Mouse (Mus musculus) hindbrain, embryonic 10.5 days (tissue): ENCODE results near the gene Igfbp1. TPM values are rescaled to one million over a fixed set of nuclear protein-coding genes. Genes with fewer than 3 reads are reported as not detected.
A peak's percentile ranks its signal among the peaks of the same experiment; 100 is the strongest.
"Not testable (repeated sequence)": the region's sequence is repeated elsewhere in the genome, so short reads cannot be mapped to it uniquely, and the experiment has no call there.

ENCODE experiments used
- DNase-seq: peaks from one replicate; pipeline ENCODE4 v3.0.0-alpha.2; 2017; ENCODE audit warnings: low spot score
- H3K27ac ChIP-seq: fragments of 300-500 bp; sonication (generic); 2 replicates; pipeline ENCODE4 v1.5.1; 2016; ENCODE audit warnings: mild to moderate bottlenecking, moderate library complexity
- H3K27me3 ChIP-seq: fragments of 300-500 bp; sonication (generic); 2 replicates; pipeline ENCODE4 v1.6.1; 2016; ENCODE audit warnings: mild to moderate bottlenecking; ENCODE audit not compliant: poor library complexity, insufficient read depth, severe bottlenecking
- H3K36me3 ChIP-seq: fragments of 300-500 bp; sonication (generic); 2 replicates; pipeline ENCODE4 v1.6.1; 2016; ENCODE audit warnings: mild to moderate bottlenecking, moderate library complexity
- H3K4me1 ChIP-seq: fragments of 300-500 bp; sonication (generic); replicated peaks from 2 replicates; pipeline ENCODE4 v1.6.1; 2016; ENCODE audit warnings: mild to moderate bottlenecking
- H3K4me3 ChIP-seq: fragments of 300-500 bp; sonication (generic); 2 replicates; pipeline ENCODE4 v1.5.1; 2016; ENCODE audit warnings: mild to moderate bottlenecking, moderate library complexity
- H3K9me3 ChIP-seq: fragments of 300-500 bp; sonication (generic); 2 replicates; pipeline ENCODE4 v1.6.1; 2016; ENCODE audit warnings: mild to moderate bottlenecking, moderate library complexity
- WGBS: fragments of 180-500 bp; shearing (Covaris S2); methylation state at CpG from one replicate; pipeline ENCODE4 v1.1.7; 2016; 5-methylcytosine and 5-hydroxymethylcytosine counted together
- polyA plus RNA-seq: library from polyadenylated mRNA; unstranded; fragments of >200 nt; fragmentation: Nextera tagmentation; extraction: Ambion mirVana; gene quantifications from 2 replicates; pipeline ENCODE4 v1.2.1, GENCODE M21; 2016

Gene Igfbp1
- polyA plus RNA-seq, 1 experiment from 2014 or later = 0.16 TPM

DNA sequence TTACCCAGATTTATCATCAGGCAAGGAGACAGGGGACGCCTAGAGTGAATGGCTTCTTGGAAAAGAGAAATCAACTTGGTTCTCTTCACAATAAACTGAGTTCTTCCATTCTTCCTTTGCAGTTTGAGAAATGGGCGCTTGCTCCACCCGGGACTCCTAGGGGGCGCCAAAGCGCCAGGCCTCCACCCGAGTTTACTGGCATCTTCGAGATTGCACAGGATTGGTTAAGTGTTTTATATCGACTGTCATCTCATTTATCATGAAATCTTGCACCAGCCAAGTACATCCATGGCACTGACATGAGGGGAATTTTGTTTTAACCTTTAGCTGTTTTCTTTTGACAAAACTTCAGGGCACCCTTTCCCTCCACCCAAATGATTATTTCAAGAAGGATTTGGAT is 18.1 kb downstream of the Igfbp1 start:
- H3K9me3 ChIP-seq = no peaks in the 10 kb centered on the region
- no peak overlapping the region for H3K4me3 ChIP-seq
- H3K27me3 ChIP-seq = peaks cover 43% of the 10 kb centered on the region
- WGBS = 14% methylated on average over 8 of the region's 8 CpGs
- peaks cover 33% of the 10 kb centered on the region for H3K4me1 ChIP-seq
- H3K27ac ChIP-seq = no peak overlapping the region
- H3K36me3 ChIP-seq = no peaks in the 10 kb centered on the region
- DNase-seq = peak; percentile 63

DNA sequence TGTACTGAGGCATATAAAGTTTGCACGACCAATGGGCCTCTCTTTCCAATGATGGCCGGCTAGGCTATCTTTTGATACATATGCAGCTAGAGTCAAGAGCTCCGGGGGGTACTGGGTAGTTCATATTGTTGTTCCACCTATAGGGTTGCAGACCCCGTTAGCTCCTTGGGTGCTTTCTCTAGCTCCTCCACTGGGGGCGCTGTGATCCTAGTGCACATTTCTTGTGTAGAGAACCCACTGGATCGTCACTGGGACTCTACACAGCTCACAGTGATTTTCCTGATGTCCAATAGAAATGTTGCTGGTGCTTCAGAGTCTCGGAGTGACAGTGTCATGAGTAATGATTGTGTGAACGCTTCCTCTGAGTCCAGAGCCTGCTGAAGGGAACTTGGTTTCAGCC is 24.2 kb downstream of the Igfbp1 start:
- H3K4me3 ChIP-seq, H3K27me3 ChIP-seq, H3K27ac ChIP-seq, H3K4me1 ChIP-seq, H3K9me3 ChIP-seq, H3K36me3 ChIP-seq, DNase-seq: not testable (repeated sequence)
- WGBS = 77% methylated on average over 8 of the region's 8 CpGs

DNA sequence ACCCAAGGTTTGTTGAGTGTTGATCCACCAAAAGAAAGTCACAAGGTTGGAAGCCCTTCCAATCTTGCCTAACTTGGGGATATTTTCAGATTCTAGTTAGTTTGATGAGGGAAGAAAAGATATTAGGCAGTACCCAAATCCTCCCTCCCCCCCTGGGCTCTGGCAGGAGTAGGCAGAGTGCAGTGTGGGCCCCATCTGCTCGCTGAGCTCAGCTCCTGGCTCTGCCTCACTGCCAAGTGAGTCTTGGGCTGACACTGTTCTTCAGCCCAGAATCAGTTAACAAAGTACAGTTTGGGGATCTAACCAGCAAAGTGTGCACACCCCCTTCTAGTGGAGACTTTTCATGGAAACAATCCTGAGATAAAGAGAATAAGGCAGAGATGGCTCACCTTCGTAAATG is 28.6 kb downstream of the Igfbp1 start:
- 79% methylated on average over 2 of the region's 2 CpGs for WGBS

DNA sequence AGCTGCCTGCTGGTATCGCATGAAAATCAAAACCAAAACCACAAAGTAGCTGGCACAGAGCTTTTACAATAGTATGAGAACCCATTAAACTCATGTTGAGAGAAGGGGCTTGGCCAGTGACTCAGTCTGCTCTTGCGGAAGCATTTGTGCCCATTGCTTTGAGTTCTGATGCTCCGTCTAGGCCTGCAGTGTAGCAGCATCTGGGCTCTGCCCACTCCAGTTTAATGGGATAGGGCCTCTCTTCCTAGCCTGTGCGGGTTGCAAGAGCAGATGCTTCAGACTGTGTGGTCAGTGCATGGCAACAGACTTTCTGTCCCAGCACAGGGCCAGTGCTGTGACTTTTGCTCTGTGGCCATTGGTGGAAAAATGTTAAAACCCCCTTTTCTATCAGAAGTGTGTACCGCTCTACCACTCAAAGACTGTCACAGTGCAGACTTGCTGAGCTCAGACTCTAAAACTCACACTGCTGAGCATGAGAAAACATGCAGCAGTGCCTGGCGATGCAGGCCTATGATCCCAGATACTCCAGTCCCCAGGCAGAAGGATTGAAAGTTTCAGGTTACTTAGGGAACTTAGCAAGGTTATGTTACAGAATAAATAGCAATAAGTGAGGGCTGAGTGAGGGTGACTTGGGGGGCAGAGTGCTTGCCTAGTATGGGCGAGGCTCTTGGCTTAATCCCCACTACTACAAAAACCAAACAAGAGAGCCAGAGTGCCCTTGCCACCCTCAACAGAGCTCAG is 29.4 kb downstream of the Igfbp1 start:
- no peak for DNase-seq
- Histone ChIP-seq H3K36me3 (no peaks in the 10 kb centered on the region), H3K4me3 (no peak overlapping the region), H3K4me1 (no peaks in the 10 kb centered on the region), H3K27ac (no peak overlapping the region), H3K27me3 (no peaks in the 10 kb centered on the region), H3K9me3 (no peaks in the 10 kb centered on the region)
- 80% methylated on average over 7 of the region's 7 CpGs for WGBS

More for the DNA sequence above, 28.6 kb downstream of the Igfbp1 start:
- H3K36me3 ChIP-seq = no peaks in the 10 kb centered on the region
- no peak for DNase-seq
- H3K27ac ChIP-seq = no peak overlapping the region
- H3K9me3 ChIP-seq = no peaks in the 10 kb centered on the region
- no peaks in the 10 kb centered on the region for H3K4me1 ChIP-seq
- no peak overlapping the region for H3K4me3 ChIP-seq
- no peaks in the 10 kb centered on the region for H3K27me3 ChIP-seq

DNA sequence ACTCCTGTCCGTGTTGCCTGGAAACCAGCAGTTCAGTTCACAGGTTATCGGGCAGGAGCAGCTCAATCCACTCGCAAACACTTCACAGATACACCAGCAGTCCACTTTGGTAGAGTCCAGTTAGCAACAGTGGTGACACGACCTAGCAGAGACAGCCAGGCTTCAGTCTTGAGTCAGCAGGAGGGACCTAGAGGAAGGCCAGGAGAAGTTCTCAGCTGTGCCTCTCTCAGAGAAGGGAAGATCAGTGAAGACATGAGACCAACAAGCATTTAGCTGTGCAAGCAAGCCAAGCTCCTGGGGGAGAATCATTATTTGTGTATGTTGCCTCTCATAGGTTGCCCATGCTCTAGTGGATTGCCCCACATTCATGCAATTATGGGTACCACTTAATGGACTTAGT is 30.5 kb downstream of the Igfbp1 start:
- H3K36me3 ChIP-seq = no peaks in the 10 kb centered on the region
- H3K9me3 ChIP-seq = no peaks in the 10 kb centered on the region
- no peaks in the 10 kb centered on the region for H3K27me3 ChIP-seq
- DNase-seq = no peak
- H3K4me3 ChIP-seq = no peak overlapping the region
- no peaks in the 10 kb centered on the region for H3K4me1 ChIP-seq
- no peak overlapping the region for H3K27ac ChIP-seq
- 75% methylated on average over 4 of the region's 4 CpGs for WGBS

DNA sequence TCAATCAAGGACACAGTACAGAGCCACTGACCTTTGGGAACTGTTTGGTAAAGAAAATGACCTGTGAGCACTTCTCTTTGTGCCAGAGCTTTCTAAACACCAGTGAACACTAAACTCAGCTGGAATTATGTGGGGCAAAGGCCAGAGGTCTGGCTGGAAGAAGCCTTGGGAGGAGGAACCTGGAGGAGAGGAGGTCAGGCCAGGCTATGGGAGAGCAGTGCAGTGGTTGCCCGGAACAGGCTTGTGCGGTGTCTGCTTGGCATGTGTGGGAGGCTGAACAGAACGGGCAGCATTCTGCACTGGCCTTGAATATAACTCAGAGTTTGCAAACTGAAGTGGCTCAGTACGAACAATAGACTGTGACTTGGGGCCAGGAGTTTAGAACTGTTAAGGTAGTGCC is 32.4 kb downstream of the Igfbp1 start:
- no peaks in the 10 kb centered on the region for H3K9me3 ChIP-seq
- no peak overlapping the region for H3K27ac ChIP-seq
- no peak overlapping the region for H3K4me3 ChIP-seq
- H3K4me1 ChIP-seq = peaks cover 3% of the 10 kb centered on the region; the same call in 1 of the 2 replicates
- no peak for DNase-seq
- no peaks in the 10 kb centered on the region for H3K27me3 ChIP-seq
- no peaks in the 10 kb centered on the region for H3K36me3 ChIP-seq
- WGBS = 85% methylated on average over 4 of the region's 4 CpGs

DNA sequence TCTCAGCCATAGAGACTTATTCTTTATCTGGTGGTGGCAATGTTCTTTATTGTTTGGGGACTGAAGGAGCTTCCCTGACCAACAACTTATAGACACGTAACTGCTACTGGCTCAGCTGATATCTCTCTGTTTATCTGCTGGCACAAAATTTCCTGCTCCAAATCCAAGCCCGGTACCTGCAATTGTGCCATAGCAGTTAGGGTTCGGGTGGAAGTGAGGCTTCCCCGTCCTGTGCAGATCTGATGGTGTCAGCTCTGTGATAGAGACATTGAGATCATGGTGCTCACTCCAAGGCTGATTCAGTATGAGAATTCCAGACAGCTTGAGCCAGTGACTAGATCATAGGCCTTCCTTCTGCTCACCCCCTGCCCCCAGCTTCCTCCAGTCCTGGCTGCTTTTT is 34.4 kb downstream of the Igfbp1 start:
- 91% methylated on average over 4 of the region's 4 CpGs for WGBS
- no peak overlapping the region for H3K4me3 ChIP-seq
- DNase-seq = no peak
- H3K27ac ChIP-seq = no peak overlapping the region
- H3K9me3 ChIP-seq = no peaks in the 10 kb centered on the region
- no peaks in the 10 kb centered on the region for H3K36me3 ChIP-seq
- no peaks in the 10 kb centered on the region for H3K27me3 ChIP-seq
- peaks cover 8% of the 10 kb centered on the region; the same call in 1 of the 2 replicates for H3K4me1 ChIP-seq

DNA sequence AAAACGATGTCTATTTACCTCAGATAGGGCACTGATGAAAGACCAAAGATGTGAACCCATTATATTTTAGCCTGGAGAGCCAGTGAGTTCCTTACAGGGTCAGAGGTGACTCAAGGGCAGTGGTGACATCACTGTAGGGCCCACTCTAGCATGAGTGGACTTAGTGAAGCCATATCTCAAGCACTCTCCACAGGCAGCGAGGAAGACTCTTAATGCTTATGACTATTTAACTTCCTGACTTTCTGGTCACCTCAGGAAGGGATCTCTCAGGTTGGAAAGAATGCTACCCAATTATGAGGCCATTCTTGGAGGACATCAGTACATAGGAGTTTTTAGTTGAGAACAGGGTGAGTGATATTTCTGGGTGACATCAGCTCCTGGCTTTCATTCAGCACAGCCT is 35.8 kb downstream of the Igfbp1 start:
- peaks cover 8% of the 10 kb centered on the region; the same call in 1 of the 2 replicates for H3K4me1 ChIP-seq
- WGBS = 81% methylated on average over 2 of the region's 2 CpGs
- H3K27ac ChIP-seq = no peak overlapping the region
- H3K9me3 ChIP-seq = no peaks in the 10 kb centered on the region
- DNase-seq = no peak
- H3K27me3 ChIP-seq = no peaks in the 10 kb centered on the region
- H3K36me3 ChIP-seq = no peaks in the 10 kb centered on the region
- H3K4me3 ChIP-seq = no peak overlapping the region

DNA sequence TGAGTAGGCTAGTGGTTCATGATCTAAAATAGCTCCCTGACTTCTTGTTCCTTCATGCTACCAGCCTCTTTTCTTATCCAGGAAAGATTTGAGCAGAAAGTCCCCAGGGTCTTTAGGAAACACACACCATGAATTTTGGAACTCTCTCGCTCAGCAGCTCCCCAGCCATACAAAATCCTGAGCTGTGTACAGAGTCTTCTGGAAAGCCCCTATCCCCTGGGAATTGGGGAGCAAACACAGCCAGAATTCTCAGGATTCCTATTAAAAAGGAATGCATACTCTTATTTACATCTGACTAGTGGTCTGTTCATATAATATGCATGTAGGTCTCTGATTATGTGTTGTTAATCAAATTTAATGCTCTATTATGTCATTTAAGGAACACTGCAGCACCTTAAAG is 36.9 kb downstream of the Igfbp1 start:
- Histone ChIP-seq H3K9me3 (no peaks in the 10 kb centered on the region), H3K4me1 (peaks cover 16% of the 10 kb centered on the region; the same call in 1 of the 2 replicates), H3K4me3 (no peak overlapping the region), H3K27me3 (no peaks in the 10 kb centered on the region), H3K36me3 (no peaks in the 10 kb centered on the region), H3K27ac (no peak overlapping the region)
- 78% methylated on average over 1 of the region's 1 CpGs for WGBS
- no peak for DNase-seq

DNA sequence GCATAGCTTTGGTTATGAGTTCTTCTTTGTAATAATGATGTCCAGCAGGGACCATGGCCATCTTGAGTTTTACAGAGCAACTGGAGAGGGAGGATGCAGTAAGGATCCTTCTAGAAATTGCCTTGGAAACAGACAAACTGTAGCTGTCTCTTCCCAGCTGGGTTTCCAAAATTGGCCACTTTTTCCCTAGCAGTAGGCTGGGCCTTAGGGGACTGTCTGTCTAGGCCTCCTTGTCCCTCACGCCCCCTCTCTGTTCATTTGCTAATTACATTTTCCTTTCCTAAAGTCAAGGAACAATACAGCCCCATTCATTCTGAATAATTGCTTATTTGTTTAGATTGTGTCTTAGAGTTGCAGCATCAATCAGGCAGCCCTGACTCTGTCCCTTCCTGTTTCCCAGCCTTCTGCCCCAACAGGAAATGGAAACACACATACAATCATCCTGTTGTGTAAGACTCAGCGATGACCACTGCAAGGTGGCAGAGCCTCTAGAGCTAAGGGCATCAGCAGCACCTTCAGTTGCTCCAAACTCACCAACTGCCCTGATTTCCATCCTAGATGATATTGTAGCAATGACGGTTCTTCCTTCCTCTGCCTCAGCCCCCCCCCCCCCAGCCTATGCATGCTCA is 37.5 kb downstream of the Igfbp1 start:
- H3K27ac ChIP-seq = no peak overlapping the region; the same call in 1 of the 2 replicates
- H3K9me3 ChIP-seq = no peaks in the 10 kb centered on the region
- no peak overlapping the region for H3K4me3 ChIP-seq
- DNase-seq = no peak
- no peaks in the 10 kb centered on the region for H3K27me3 ChIP-seq
- 58% methylated on average over 3 of the region's 3 CpGs for WGBS
- H3K36me3 ChIP-seq = no peaks in the 10 kb centered on the region
- peaks cover 16% of the 10 kb centered on the region; the same call in 1 of the 2 replicates for H3K4me1 ChIP-seq

DNA sequence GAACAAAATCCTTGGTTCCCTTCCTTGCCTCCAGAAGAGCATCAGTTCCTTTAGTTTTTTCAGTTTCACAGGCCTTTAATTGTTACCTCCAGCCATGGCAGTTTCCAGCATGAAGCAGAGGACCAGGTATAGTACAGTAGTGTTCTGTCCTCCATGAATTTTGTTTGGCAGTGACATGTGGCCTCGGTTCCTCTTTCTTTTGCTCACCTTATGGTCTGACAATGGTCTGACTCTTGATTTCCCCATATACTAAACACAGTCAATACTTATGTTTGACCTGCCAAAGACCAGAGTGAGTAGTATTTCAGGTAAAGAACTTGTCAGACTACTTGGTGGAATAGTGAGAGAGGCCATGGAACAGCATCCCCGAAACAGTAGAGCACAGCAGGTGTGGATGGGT is 39.2 kb downstream of the Igfbp1 start:
- DNase-seq = no peak
- Histone ChIP-seq H3K36me3 (no peaks in the 10 kb centered on the region), H3K9me3 (no peaks in the 10 kb centered on the region), H3K4me1 (peaks cover 16% of the 10 kb centered on the region; the same call in 1 of the 2 replicates), H3K27ac (no peak overlapping the region), H3K27me3 (no peaks in the 10 kb centered on the region), H3K4me3 (no peak overlapping the region)
- 94% methylated on average over 2 of the region's 2 CpGs for WGBS

DNA sequence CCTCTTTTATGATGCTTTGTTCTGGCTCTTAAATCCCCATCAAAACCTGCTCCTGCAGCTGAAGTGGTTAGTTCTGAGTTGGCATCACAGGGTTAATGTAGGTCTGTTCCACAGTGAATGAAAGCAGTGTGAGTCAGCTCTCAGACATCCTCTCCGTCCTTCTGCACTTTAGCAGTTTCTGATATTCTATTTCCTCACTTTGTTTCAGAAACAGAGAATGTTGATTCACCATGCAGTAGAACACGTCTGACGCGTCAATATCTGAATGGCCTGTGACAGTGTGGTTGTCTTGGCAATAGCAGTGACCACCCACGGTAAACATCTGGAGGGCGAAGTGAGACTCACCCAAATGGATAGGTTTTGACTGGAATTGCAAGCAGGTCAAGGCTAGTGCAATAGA is 40.1 kb downstream of the Igfbp1 start:
- Histone ChIP-seq H3K27ac (no peak overlapping the region), H3K36me3 (no peaks in the 10 kb centered on the region), H3K9me3 (no peaks in the 10 kb centered on the region), H3K4me3 (no peak overlapping the region), H3K27me3 (no peaks in the 10 kb centered on the region), H3K4me1 (peaks cover 16% of the 10 kb centered on the region; the same call in 1 of the 2 replicates)
- DNase-seq = no peak
- 76% methylated on average over 6 of the region's 6 CpGs for whole genome bisulfite sequencing

DNA sequence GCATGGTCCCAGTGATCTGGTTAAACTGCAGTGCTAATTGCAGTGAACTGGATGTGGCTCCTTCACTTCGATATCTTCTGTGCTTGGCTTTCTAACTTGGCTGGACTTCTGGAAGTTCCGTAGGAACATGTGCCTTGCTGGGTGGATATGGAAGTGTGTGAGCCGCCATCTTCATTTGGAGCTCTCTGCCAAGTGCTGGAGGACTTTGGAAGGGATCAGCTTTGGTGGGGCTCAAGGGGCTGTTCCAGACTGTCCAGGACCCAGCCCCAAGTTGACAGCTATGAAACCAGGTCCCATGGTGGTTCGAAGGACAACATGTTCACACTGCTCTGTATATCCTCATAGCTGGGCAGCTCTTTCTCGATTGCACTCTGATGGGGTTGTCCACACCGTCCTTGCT is 41.0 kb downstream of the Igfbp1 start:
- H3K27ac ChIP-seq = 0 out of 2 replicates have a peak overlapping the region, but pooled peaks have one; percentile 4
- no peaks in the 10 kb centered on the region for H3K36me3 ChIP-seq
- no peak overlapping the region for H3K4me3 ChIP-seq
- 91% methylated on average over 6 of the region's 6 CpGs for WGBS
- no peaks in the 10 kb centered on the region for H3K9me3 ChIP-seq
- peaks cover 16% of the 10 kb centered on the region; the same call in 1 of the 2 replicates for H3K4me1 ChIP-seq
- DNase-seq = no peak
- H3K27me3 ChIP-seq = no peaks in the 10 kb centered on the region
